Mouse (Mus musculus) ovary, postnatal 10 days (tissue): ENCODE measurements around the gene Nfat5.

Experiments
- DNase-seq: peaks from one replicate; pipeline ENCODE4 v3.0.0; 2022; ENCODE audit warnings: low spot score

The Nfat5 gene

GRCm38 (mm10) chr8:107292928-107293601 is at the start of gene Nfat5:
Nfat5 (plus strand) TSS chr8:107293470.
- DNase-seq: peak; percentile 99

GRCm38 (mm10) chr8:107244218-107244617 is 49.1 kb upstream of the Nfat5 start:
- no peak for DNase-seq

GRCm38 (mm10) chr8:107248456-107248855 is 44.8 kb upstream of the Nfat5 start:
- DNase-seq: no peak

GRCm38 (mm10) chr8:107251481-107252104 is 41.7 kb upstream of the Nfat5 start:
- no peak for DNase-seq

- no peak for DNase-seq
These were observed 40.1 kb upstream of the Nfat5 start for GRCm38 (mm10) chr8:107253121-107253520.

GRCm38 (mm10) chr8:107254403-107254802 is 38.9 kb upstream of the Nfat5 start:
- DNase-seq: no peak

GRCm38 (mm10) chr8:107254951-107255457 is 38.3 kb upstream of the Nfat5 start:
- no peak for DNase-seq

- no peak for DNase-seq
These were observed 36.0 kb upstream of the Nfat5 start for GRCm38 (mm10) chr8:107257223-107257622.

- DNase-seq: no peak
These were observed 33.1 kb upstream of the Nfat5 start for GRCm38 (mm10) chr8:107260120-107260519.

GRCm38 (mm10) chr8:107261172-107261571 is 32.1 kb upstream of the Nfat5 start:
- no peak for DNase-seq

GRCm38 (mm10) chr8:107262046-107262705 is 31.1 kb upstream of the Nfat5 start:
- no peak for DNase-seq

- no peak for DNase-seq
These were observed 27.5 kb upstream of the Nfat5 start for GRCm38 (mm10) chr8:107265811-107266210.

GRCm38 (mm10) chr8:107268501-107268900 is 24.8 kb upstream of the Nfat5 start:
- no peak for DNase-seq

GRCm38 (mm10) chr8:107269191-107269590 is 24.1 kb upstream of the Nfat5 start:
- DNase-seq: no peak

GRCm38 (mm10) chr8:107269617-107270139 is 23.6 kb upstream of the Nfat5 start:
- DNase-seq: no peak

- DNase-seq: no peak
These were observed 23.0 kb upstream of the Nfat5 start for GRCm38 (mm10) chr8:107270287-107270686.

GRCm38 (mm10) chr8:107270751-107271150 is 22.5 kb upstream of the Nfat5 start:
- no peak for DNase-seq

GRCm38 (mm10) chr8:107277323-107277883 is 15.9 kb upstream of the Nfat5 start:
- DNase-seq: no peak

GRCm38 (mm10) chr8:107278571-107278970 is 14.7 kb upstream of the Nfat5 start:
- DNase-seq: no peak

- no peak for DNase-seq
These were observed 6.6 kb upstream of the Nfat5 start for GRCm38 (mm10) chr8:107286686-107287085.

GRCm38 (mm10) chr8:107287522-107287921 is 5.7 kb upstream of the Nfat5 start:
- no peak for DNase-seq

GRCm38 (mm10) chr8:107291171-107291601 is 2.1 kb upstream of the Nfat5 start:
- no peak for DNase-seq
